Mouse (Mus musculus): Measurements from ENCODE around the gene Tnnc1. TPM values are rescaled to one million over a fixed set of nuclear protein-coding genes. Genes with fewer than 3 reads are reported as not detected.

Gene Tnnc1
- 1,000 to 10,000 TPM; 5,169 to 5,647 TPM for total RNA-seq (2021)

- DNase-seq (ENCODE audit: low spot score), result no peak
- intact Hi-C loops (cut with DNase I), result no loop called here
Measured at GRCm38 (mm10) chr14:31208084-31208483, at the start of gene Tnnc1. Gene Tnnc1, plus strand, starts transcription at chr14:31208312.

DNA sequence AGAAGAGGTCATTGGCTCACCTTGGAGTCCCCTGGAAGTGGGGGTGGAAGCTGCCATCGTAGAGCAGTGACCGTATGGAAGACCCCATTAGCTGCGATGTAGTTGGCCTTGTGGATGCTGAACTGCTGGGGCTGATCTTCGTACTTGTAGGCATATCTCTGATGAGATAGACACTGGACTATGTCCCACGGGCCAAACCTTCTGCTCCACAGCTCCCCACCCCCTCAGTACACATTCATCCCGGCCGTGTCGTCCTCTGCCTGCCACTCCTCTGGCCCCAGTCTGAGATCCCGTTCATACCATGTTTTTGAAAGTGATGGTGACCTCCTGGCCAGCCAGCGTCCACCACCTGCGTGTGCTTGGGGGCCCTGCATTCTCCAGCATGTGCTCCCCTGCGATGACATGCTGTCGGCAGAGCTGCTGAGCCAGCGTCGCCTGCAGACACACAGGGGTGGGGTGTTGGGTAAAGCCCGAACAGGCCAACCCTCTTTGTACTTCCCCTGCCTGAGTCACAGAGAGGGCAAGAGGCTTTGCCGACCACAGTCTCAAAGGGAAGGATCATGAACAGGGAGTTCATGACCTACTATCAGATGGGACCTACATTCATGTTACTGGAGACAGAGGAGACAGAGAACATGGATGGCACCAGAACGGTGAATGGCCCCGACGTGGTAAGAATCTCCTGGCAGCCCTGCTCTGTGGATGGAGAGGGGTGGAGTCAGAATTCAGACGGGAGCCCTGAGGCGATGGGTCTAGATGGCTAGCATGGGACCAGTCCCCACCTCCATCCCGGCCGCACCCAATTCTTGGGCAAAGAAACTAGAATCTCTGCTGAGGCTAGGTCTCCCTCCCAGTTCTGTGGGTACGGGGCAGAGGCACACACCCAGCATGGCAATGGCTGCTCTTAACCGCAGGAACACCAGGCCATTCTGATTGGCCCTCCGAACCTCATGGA is 47.6 kb upstream of the Tnnc1 start:
- intact Hi-C loops (cut with DNase I), result no loop called here

GRCm38 (mm10) chr14:31161191-31161590 is 46.9 kb upstream of the Tnnc1 start:
- DNase-seq (ENCODE audit: low spot score), result no peak
- intact Hi-C loops (cut with DNase I), result no loop called here

More for the DNA sequence above, 47.6 kb upstream of the Tnnc1 start:
- DNase-seq (ENCODE audit: low spot score), result no peak

DNA sequence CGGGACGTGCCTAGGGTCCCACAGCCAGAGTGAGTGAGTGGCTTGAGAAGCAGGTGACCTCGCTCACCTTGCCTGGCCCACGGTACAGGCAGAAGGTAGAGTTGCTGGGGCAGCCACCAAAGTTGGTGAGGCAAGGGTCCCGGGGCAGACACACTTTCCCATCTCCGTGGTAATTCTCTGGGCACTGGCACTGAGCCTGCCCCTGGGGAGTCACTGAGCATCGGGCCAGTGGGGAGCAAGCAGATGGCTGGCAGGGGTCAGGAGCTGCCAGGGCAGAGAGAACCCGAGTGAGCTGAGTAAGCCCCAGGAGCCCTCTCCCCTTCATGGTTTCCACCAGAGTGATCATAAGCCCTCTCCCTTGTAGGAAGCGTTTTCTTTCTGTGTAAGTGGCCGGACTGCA is 46.5 kb upstream of the Tnnc1 start:
- no peak for DNase-seq (ENCODE audit: low spot score)
- intact Hi-C loops (cut with DNase I), result no loop called here

- no peak for DNase-seq (ENCODE audit: low spot score)
- intact Hi-C loops (cut with DNase I), result loop anchor here (2.0 kb wide), 1 partner anchor 31 kb away; no protein-coding TSS in a partner anchor
Measured at GRCm38 (mm10) chr14:31164067-31164466, 44.0 kb upstream of the Tnnc1 start.

DNA sequence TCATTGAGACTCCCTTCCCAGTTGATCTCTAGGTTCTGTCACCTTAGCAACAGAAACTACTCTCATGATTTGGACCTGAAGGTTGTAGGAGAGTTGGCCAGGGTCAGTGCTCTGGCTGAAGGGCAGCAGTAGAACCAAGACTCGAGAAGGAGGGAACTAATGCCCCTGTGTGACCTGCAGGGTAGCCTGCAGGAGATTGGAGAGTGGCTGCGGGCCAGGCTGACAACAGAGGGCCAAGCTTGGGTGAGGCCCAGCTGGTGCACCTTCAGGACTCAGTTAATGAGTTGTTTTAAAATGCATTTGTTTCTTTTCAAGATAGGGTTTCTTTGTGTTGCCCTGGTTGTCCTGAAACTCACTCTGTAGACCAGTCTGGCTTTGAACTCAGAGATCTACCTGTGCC is 43.1 kb upstream of the Tnnc1 start:
- intact Hi-C loops (cut with DNase I), result loop anchor here (2.0 kb wide), 1 partner anchor 32 kb away; no protein-coding TSS in a partner anchor

DNA sequence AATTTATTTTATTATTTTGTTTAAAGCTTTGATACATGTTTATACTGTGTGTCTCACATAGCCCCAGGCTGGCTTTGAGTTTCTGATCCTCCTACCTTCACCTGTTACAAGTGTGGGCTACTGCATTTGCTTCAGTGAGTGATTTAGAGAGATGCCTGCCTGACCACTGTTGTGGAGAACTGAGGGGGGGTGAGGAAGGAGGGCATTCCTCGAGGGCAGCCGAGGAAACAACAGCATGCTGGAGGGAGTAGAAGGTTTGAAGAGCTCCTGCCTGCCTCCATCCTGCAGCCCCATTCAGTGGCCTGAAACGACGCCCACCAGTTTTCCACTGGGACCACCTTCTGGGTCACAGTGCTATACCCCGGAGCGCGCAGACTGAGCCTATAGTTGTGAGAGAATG is 42.7 kb upstream of the Tnnc1 start:
- intact Hi-C loops (cut with DNase I), result loop anchor here (2.0 kb wide), 1 partner anchor 33 kb away; no protein-coding TSS in a partner anchor

More for the DNA sequence above, 43.1 kb upstream of the Tnnc1 start:
- DNase-seq (ENCODE audit: low spot score), result no peak

GRCm38 (mm10) chr14:31165991-31166630 is 42.0 kb upstream of the Tnnc1 start:
- DNase-seq (ENCODE audit: low spot score), result no peak
- intact Hi-C loops (cut with DNase I), result loop anchor here (2.0 kb wide), 1 partner anchor 33 kb away; no protein-coding TSS in a partner anchor

More for the DNA sequence above, 42.7 kb upstream of the Tnnc1 start:
- no peak for DNase-seq (ENCODE audit: low spot score)

GRCm38 (mm10) chr14:31166827-31167226 is 41.3 kb upstream of the Tnnc1 start:
- DNase-seq (ENCODE audit: low spot score), result no peak
- intact Hi-C loops (cut with DNase I), result no loop called here

DNA sequence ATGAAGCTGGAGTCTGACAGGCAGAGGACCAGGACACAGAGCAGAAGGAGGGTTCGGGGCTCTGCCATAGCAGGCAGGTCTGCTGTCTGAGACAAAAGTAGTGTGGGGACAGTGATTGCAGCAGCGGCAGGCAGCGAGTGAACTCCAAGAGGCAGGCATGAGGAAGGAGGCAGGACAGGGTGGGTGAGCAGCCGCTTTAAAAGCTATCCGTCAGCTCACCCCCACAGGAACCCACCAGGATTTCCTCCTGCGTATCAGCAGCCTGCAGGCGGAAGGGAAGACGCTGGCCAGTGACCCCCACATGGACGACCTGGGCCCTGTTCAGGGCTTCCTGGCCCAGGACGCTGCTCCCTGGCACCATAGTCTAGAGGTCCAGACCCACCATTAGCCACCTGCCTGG is 39.7 kb upstream of the Tnnc1 start, which contains the start of gene Stab1:
Gene Stab1, minus strand, starts transcription at position 217 of the 400 bp plus-strand sequence.
- intact Hi-C loops (cut with DNase I), result no loop called here
- peak; percentile 57 for DNase-seq (ENCODE audit: low spot score)

DNA sequence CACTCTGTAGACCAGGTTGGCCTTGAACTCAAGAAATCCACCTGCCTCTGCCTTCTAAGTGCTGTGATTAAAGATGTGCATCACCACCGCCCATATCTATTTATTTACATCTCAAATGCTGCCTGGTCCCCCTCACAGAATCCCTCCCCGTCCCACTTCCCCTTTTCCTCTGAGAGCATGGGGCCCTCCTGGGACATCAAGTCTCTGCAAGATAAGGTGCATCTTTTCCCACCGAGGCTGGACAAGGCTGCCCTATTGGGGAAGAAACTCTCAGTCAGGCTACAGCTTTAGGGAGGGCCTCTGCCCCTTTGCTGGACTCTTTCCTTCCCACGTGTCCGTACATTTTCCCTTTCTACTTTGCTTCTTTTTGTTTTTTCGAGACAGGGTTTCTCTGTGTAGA is 38.6 kb upstream of the Tnnc1 start:
- intact Hi-C loops (cut with DNase I), result no loop called here
- DNase-seq (ENCODE audit: low spot score), result no peak

DNA sequence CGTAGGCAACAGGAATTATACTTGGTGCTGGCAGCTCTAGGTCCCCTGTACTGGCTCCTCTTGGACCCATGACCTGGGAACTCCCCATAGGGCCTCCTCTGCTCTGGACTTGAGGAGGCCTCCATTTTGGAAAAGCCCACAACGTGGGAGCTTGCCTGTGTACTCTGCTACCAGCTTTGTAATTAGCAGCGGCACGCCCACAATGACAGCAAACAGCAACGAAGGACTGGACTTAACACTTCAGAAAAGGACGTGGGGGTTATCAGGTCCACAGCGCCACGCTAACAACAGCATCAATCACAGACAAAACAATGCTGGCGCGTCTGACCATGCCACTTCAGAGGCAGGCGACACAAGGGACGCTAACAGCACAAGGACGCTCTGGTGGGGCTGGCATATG is 37.1 kb upstream of the Tnnc1 start:
- intact Hi-C loops (cut with DNase I), result no loop called here

GRCm38 (mm10) chr14:31171386-31171785 is 36.7 kb upstream of the Tnnc1 start:
- DNase-seq (ENCODE audit: low spot score), result no peak
- intact Hi-C loops (cut with DNase I), result no loop called here

More for the DNA sequence above, 37.1 kb upstream of the Tnnc1 start:
- no peak for DNase-seq (ENCODE audit: low spot score)

- intact Hi-C loops (cut with DNase I), result no loop called here
- no peak for DNase-seq (ENCODE audit: low spot score)
Measured at GRCm38 (mm10) chr14:31171821-31172220, 36.3 kb upstream of the Tnnc1 start.

- intact Hi-C loops (cut with DNase I), result no loop called here
- DNase-seq (ENCODE audit: low spot score), result no peak
Measured at GRCm38 (mm10) chr14:31172781-31173455, 35.2 kb upstream of the Tnnc1 start.

GRCm38 (mm10) chr14:31173537-31173936 is 34.6 kb upstream of the Tnnc1 start:
- intact Hi-C loops (cut with DNase I), result no loop called here
- no peak for DNase-seq (ENCODE audit: low spot score)

GRCm38 (mm10) chr14:31177287-31177686 is 30.8 kb upstream of the Tnnc1 start:
- DNase-seq (ENCODE audit: low spot score), result no peak
- intact Hi-C loops (cut with DNase I), result no loop called here

- no peak for DNase-seq (ENCODE audit: low spot score)
- intact Hi-C loops (cut with DNase I), result no loop called here
Measured at GRCm38 (mm10) chr14:31177715-31178114, 30.4 kb upstream of the Tnnc1 start.

DNA sequence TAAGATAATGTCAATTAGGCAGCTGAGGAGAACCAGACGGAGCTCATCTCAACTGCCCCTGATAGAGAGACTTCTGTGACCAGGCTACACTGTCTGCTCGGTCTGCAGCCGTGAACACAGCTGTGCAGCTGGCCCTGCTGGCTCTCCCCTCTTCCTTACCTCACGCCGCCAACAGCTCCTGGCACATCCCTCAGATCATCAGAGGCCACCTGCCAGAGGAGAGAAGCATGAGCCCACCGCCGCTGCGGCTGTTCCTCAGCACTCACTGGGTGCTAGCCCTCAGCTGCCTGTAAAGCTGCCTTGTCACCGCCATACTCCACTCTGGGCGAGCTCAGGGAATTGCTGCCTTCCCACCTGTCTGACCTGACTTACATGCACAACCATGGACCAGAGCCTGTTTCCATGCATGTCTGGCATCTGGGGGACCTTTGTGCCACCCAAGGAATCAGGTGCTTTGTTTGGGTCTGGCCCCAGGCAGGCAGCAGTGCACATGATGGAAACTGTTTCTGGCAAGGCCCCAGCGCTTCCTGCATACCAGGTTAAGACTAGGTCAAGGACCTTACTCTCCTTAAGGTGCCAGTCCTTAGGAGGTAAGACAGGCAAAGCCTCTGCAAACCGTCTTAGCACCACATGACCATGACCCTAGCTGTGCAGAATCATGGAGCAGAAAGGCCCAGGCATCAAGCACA is 28.3 kb upstream of the Tnnc1 start:
- no peak for DNase-seq (ENCODE audit: low spot score)
- intact Hi-C loops (cut with DNase I), result no loop called here

DNA sequence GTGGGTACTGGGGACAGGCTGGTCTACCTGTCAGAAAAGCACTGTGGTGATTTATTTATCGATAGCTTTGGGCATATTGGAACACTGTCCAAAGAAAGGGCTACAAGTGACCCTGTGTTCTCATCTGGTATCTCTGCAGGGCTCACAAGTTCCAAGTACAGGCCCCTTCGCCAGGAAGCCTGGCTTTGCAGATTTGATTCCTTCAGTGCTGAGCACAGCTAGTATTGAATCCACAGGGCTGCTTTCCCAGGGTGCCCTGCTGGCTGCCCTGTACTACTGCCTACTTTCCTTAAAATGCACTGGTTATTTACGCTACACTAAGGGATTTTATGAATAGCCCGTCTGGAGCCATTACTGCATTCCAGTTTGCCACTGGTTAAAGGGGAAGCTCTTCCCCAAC is 26.6 kb upstream of the Tnnc1 start:
- intact Hi-C loops (cut with DNase I), result no loop called here
- DNase-seq (ENCODE audit: low spot score), result no peak

Data from heart, postnatal 25 days (tissue).